Mouse (Mus musculus): ENCODE data around the gene Olfr1394. TPM values are rescaled to one million over a fixed set of nuclear protein-coding genes. Genes with fewer than 3 reads are reported as not detected.

Gene Olfr1394
- polyA plus RNA-seq (2015; fragmentation: Nextera tagmentation; extraction: Ambion mirVana) = not detected in 2 replicates

DNA sequence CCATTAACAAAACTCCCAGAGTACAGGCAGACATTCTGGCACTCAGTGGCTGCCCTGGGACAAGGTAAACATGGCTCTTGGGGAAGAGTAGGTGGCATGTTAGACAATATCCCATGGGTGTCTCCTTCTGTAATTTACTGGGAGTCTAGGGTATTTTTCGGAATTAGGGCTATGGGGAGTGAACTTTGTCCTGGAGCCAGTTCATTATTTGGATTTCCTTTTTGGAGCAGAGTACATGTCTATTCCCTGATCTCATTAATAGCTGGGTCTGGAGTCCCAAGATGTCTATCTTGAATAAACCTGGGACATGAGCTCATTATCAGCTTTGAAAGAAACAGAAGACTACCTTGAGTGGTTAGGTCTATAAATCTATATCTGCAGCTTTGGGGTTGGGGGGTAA, at the start of gene Olfr1394:
Olfr1394 (plus strand) TSS at position 301 of the 400 bp plus-strand sequence.
- Histone ChIP-seq H3K4me1 (ENCODE audit: control insufficient read depth, low read depth, low read length) (no peaks in the 10 kb centered on the region), H3K27ac (ENCODE audit: low read length) (no peak within 1 kb of the TSS), H3K9me3 (replicated peaks; ENCODE audit: control insufficient read depth, low read length) (no peaks in the 10 kb centered on the region), H3K4me2 (ENCODE audit: low read depth, low read length) (no peak within 1 kb of the TSS), H3K4me3 (ENCODE audit: low read depth, low read length) (no peak within 1 kb of the TSS), H3K9ac (ENCODE audit: low read depth, low read length) (no peak within 1 kb of the TSS), H3K27me3 (ENCODE audit: control insufficient read depth, insufficient read depth, low read depth, low read length) (no peaks in the 10 kb centered on the region), H3K36me3 (ENCODE audit: control insufficient read depth, insufficient read depth) (no peaks in the 10 kb centered on the region)
- WGBS (ENCODE audit: insufficient replicate concordance) = 65% methylated on average over 1 of the region's 1 CpGs
- ATAC-seq (ENCODE audit: low read depth) = no peak

DNA sequence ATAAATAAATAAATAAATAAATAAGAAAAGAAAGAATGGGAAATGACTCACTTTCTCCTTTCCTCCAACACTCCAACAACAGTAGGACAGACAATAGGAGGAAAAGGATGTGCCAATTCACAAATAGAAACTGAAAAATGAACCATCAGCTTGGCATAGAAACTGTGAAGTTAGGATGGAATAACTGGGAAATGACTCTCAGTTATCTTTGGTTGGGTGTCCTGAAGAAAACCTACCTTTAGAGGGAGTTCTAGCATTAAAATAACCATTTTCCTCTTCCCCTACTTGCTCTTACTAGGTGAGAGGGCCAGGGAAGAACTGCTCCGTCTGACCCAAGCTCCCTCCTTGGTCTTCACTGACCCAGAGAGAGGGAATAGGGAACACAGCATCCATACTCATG, 48.4 kb upstream of the Olfr1394 start:
- no peak overlapping the region for H3K4me2 ChIP-seq (ENCODE audit: low read depth, low read length)
- no peaks in the 10 kb centered on the region for H3K9me3 ChIP-seq (replicated peaks; ENCODE audit: control insufficient read depth, low read length)
- H3K27ac ChIP-seq (ENCODE audit: low read length) = no peak overlapping the region
- no peaks in the 10 kb centered on the region for H3K36me3 ChIP-seq (ENCODE audit: control insufficient read depth, insufficient read depth)
- WGBS (ENCODE audit: insufficient replicate concordance) = 60% methylated on average over 1 of the region's 1 CpGs
- peaks cover 13% of the 10 kb centered on the region for H3K4me1 ChIP-seq (ENCODE audit: control insufficient read depth, low read depth, low read length)
- H3K4me3 ChIP-seq (ENCODE audit: low read depth, low read length) = no peak overlapping the region
- ATAC-seq (ENCODE audit: low read depth) = no peak
- no peaks in the 10 kb centered on the region for H3K27me3 ChIP-seq (ENCODE audit: control insufficient read depth, insufficient read depth, low read depth, low read length)
- H3K9ac ChIP-seq (ENCODE audit: low read depth, low read length) = no peak overlapping the region

DNA sequence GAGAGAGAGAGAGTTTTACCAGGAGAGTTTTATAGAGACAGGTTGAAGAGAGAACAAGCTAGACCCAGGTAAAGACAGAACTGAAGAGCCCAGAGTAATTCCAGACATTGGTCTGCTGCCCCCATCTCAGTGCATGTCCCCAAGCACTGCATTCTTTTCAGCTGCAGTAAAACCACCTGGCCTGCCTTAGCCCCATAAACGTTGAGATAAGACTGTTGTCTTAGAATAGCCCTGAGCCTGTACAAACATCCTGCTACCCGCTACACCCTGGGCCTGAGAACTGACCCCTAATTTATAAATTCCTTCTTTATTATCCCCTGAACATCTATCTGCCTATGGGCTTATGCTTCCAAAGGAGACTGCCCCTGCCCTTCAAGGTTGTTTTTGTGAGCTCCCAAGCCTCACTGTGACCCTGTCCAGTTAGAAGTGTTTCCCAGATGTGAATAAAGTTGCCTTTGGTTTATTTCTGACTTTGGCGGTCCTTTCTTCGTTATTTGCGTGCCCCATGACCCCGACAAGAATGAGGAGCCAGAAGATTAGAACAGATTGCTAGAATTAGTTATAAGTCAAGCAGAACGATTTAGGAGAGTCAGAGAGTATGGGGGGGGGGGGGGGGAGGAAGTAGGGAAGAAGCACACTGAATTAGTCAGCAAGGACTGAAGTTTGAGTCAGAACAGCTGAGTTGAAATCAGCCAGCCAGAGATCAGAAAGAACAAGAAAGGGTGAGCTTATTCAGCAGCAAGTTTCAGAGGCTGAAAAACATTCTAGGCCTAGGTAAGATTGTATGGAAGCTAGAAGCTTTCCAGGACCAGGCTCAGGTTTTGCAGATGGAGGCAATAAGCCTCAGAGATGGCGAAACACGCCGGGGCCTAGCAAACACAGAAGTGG, 46.3 kb upstream of the Olfr1394 start:
- Histone ChIP-seq H3K4me1 (ENCODE audit: control insufficient read depth, low read depth, low read length) (peaks cover 3% of the 10 kb centered on the region), H3K9me3 (replicated peaks; ENCODE audit: control insufficient read depth, low read length) (no peaks in the 10 kb centered on the region), H3K27me3 (ENCODE audit: control insufficient read depth, insufficient read depth, low read depth, low read length) (no peaks in the 10 kb centered on the region), H3K27ac (ENCODE audit: low read length) (no peak overlapping the region), H3K36me3 (ENCODE audit: control insufficient read depth, insufficient read depth) (no peaks in the 10 kb centered on the region), H3K4me2 (ENCODE audit: low read depth, low read length) (no peak overlapping the region), H3K4me3 (ENCODE audit: low read depth, low read length) (no peak overlapping the region), H3K9ac (ENCODE audit: low read depth, low read length) (no peak overlapping the region)
- no peak for ATAC-seq (ENCODE audit: low read depth)
- 60% methylated on average over 10 of the region's 10 CpGs for WGBS (ENCODE audit: insufficient replicate concordance)

DNA sequence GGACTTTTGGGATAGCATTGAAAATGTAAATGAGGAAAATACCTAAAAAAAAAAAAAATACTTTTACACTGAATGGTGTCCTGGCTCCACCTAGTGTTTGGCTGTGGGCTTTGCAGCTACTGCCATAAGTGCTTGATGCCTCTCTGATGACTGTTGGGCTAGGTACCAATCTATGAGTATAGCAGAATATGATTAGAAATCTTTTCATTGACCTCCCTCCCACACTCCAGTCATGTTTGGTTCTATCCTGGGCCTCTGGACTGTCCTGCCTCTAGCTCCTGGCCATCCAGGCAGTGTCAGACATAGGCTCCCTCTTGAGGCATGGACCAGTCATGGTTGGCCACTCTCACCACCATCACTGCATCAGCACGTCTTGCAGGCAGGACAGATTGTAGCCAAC, 45.3 kb upstream of the Olfr1394 start:
- ATAC-seq (ENCODE audit: low read depth) = no peak
- Histone ChIP-seq H3K4me3 (ENCODE audit: low read depth, low read length) (no peak overlapping the region), H3K27me3 (ENCODE audit: control insufficient read depth, insufficient read depth, low read depth, low read length) (no peaks in the 10 kb centered on the region), H3K36me3 (ENCODE audit: control insufficient read depth, insufficient read depth) (no peaks in the 10 kb centered on the region), H3K9ac (ENCODE audit: low read depth, low read length) (no peak overlapping the region), H3K27ac (ENCODE audit: low read length) (no peak overlapping the region), H3K9me3 (replicated peaks; ENCODE audit: control insufficient read depth, low read length) (no peaks in the 10 kb centered on the region), H3K4me1 (ENCODE audit: control insufficient read depth, low read depth, low read length) (no peaks in the 10 kb centered on the region; the same call in none of the 2 replicates), H3K4me2 (ENCODE audit: low read depth, low read length) (no peak overlapping the region)
- WGBS (ENCODE audit: insufficient replicate concordance) = 22% methylated on average over 1 of the region's 1 CpGs

DNA sequence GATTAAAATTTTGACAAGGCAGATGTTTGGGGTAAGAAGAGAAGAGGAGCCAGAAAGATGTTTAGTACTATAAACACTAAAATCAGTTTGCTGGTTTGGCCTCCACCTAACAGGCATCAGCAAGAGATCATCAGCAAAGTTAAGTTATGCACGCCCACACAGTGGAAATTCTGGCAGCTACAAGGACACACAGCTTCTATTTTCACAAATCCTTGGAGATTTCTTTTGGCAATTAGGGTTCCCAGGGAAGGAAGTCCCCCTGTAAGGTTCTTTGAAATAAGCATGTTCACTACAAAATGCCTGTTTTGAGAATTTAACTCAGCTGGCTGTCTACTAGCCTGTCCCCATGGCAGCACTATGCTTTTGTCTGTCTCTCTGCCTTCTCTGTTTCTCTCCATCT, 43.2 kb upstream of the Olfr1394 start:
- Histone ChIP-seq H3K4me1 (ENCODE audit: control insufficient read depth, low read depth, low read length) (no peaks in the 10 kb centered on the region), H3K27me3 (ENCODE audit: control insufficient read depth, insufficient read depth, low read depth, low read length) (no peaks in the 10 kb centered on the region), H3K27ac (ENCODE audit: low read length) (no peak overlapping the region), H3K4me3 (ENCODE audit: low read depth, low read length) (no peak overlapping the region), H3K4me2 (ENCODE audit: low read depth, low read length) (no peak overlapping the region), H3K36me3 (ENCODE audit: control insufficient read depth, insufficient read depth) (no peaks in the 10 kb centered on the region), H3K9ac (ENCODE audit: low read depth, low read length) (no peak overlapping the region), H3K9me3 (replicated peaks; ENCODE audit: control insufficient read depth, low read length) (no peaks in the 10 kb centered on the region)
- WGBS (ENCODE audit: insufficient replicate concordance) = 57% methylated on average over 1 of the region's 1 CpGs
- no peak for ATAC-seq (ENCODE audit: low read depth)

DNA sequence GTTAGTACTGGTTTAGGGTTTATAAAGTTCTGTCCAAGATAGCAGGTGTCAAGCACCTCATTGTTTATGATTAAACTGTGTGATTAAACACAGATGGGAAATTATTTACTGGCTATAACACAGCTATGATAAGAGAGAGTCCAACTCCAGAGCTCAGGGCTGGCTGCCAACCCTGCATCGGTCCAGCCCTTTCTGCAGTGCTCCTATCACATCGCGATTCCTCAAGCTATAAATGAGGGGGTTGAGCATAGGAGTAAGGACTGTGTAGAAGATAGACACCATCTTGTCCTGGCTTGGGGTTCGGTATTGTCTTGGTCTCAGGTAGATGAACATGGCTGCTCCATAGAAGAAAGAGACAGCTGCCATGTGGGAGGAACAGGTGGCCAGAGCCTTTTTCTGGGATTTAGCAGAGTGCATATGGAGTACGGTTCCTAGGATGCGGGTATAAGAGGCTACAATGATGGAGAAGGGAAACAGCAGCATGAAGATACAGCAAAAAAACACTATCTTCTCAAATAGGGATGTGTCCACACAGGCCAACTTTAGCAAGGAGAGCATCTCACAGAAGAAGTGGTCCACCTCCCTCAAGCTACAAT, 41.5 kb upstream of the Olfr1394 start:
- H3K9me3 ChIP-seq (replicated peaks; ENCODE audit: control insufficient read depth, low read length) = no peaks in the 10 kb centered on the region
- H3K27ac ChIP-seq (ENCODE audit: low read length) = no peak overlapping the region
- no peak for ATAC-seq (ENCODE audit: low read depth)
- H3K9ac ChIP-seq (ENCODE audit: low read depth, low read length) = no peak overlapping the region
- H3K36me3 ChIP-seq (ENCODE audit: control insufficient read depth, insufficient read depth) = no peaks in the 10 kb centered on the region
- WGBS (ENCODE audit: insufficient replicate concordance) = 64% methylated on average over 6 of the region's 6 CpGs
- H3K4me1 ChIP-seq (ENCODE audit: control insufficient read depth, low read depth, low read length) = no peaks in the 10 kb centered on the region
- no peaks in the 10 kb centered on the region for H3K27me3 ChIP-seq (ENCODE audit: control insufficient read depth, insufficient read depth, low read depth, low read length)
- no peak overlapping the region for H3K4me2 ChIP-seq (ENCODE audit: low read depth, low read length)
- no peak overlapping the region for H3K4me3 ChIP-seq (ENCODE audit: low read depth, low read length)

DNA sequence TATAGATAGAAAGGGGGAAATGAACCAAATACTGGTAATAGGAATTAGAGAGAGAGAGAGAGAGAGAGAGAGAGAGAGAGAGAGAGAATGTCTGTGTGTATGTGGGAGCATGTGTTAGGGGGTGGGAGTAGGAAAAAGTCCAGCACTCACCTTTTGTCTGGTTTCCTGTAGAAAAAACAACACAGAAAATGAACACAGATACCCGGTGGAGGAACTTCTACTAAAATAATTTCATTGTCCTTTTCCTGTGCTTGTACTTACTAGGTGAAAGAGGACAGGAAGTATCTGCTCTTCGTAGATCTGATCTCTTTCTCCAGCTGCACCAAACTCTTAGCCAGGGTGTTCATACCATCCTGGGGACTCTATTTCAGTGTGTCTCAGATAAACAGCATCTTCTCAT, 40.0 kb upstream of the Olfr1394 start:
- Histone ChIP-seq H3K9me3 (replicated peaks; ENCODE audit: control insufficient read depth, low read length) (no peaks in the 10 kb centered on the region), H3K4me1 (ENCODE audit: control insufficient read depth, low read depth, low read length) (no peaks in the 10 kb centered on the region), H3K9ac (ENCODE audit: low read depth, low read length) (no peak overlapping the region), H3K4me3 (ENCODE audit: low read depth, low read length) (no peak overlapping the region), H3K27ac (ENCODE audit: low read length) (no peak overlapping the region), H3K27me3 (ENCODE audit: control insufficient read depth, insufficient read depth, low read depth, low read length) (no peaks in the 10 kb centered on the region), H3K36me3 (ENCODE audit: control insufficient read depth, insufficient read depth) (no peaks in the 10 kb centered on the region), H3K4me2 (ENCODE audit: low read depth, low read length) (no peak overlapping the region)
- WGBS (ENCODE audit: insufficient replicate concordance) = 15% methylated on average over 2 of the region's 2 CpGs
- ATAC-seq (ENCODE audit: low read depth) = no peak

DNA sequence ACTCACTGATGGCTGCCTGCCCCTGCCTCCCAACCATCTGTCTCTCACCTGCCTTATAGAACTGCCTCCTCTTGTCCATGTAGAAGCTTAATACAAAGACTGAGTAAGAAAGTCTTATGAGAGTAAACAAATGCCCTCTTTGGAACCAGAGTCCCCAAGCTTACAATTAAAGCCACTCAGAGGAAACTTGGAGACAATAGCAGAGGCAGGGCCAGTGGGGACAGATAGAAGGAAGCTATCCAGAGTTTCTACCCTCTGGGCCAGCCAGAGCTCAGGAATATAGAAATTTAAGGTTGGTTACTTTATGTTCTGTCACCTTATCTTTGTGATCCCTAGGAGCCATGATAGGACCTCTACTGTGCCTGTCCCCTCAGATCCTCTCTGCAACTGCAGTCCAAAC, 39.4 kb upstream of the Olfr1394 start, which contains the start of gene Olfr1396:
Olfr1396 (minus strand) TSS at position 101 of the 400 bp plus-strand sequence.
- no peak within 1 kb of the TSS for H3K9ac ChIP-seq (ENCODE audit: low read depth, low read length)
- no peaks in the 10 kb centered on the region for H3K36me3 ChIP-seq (ENCODE audit: control insufficient read depth, insufficient read depth)

DNA sequence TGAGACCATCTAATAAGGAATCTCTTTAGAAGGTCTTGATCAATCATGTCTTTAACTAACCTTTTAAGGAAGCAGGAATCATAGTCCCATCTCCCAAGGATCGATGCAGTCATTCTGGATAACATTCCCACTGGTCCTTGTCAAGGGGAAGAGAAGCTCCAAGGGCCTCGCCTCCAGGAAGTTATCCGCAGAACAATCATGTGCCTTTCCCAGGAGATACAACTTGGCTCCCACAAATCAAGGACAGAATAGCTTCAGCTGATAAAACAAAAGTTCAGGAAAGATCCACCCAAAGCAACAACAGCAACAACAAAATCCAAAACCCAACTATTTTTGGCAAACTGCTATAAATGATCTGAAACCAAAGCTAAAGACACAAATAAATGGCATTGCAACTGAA, 34.5 kb upstream of the Olfr1394 start:
- no peaks in the 10 kb centered on the region for H3K27me3 ChIP-seq (ENCODE audit: control insufficient read depth, insufficient read depth, low read depth, low read length)
- WGBS (ENCODE audit: insufficient replicate concordance) = 59% methylated on average over 3 of the region's 3 CpGs

More for the DNA sequence above, 39.4 kb upstream of the Olfr1394 start, which contains the start of gene Olfr1396:
- Histone ChIP-seq H3K9me3 (replicated peaks; ENCODE audit: control insufficient read depth, low read length) (no peaks in the 10 kb centered on the region), H3K4me1 (ENCODE audit: control insufficient read depth, low read depth, low read length) (no peaks in the 10 kb centered on the region), H3K4me2 (ENCODE audit: low read depth, low read length) (no peak within 1 kb of the TSS), H3K27ac (ENCODE audit: low read length) (no peak within 1 kb of the TSS), H3K4me3 (ENCODE audit: low read depth, low read length) (no peak within 1 kb of the TSS), H3K27me3 (ENCODE audit: control insufficient read depth, insufficient read depth, low read depth, low read length) (no peaks in the 10 kb centered on the region)
- ATAC-seq (ENCODE audit: low read depth) = no peak

More for the DNA sequence above, 34.5 kb upstream of the Olfr1394 start:
- no peak overlapping the region for H3K27ac ChIP-seq (ENCODE audit: low read length)
- no peaks in the 10 kb centered on the region for H3K36me3 ChIP-seq (ENCODE audit: control insufficient read depth, insufficient read depth)
- H3K9ac ChIP-seq (ENCODE audit: low read depth, low read length) = no peak overlapping the region
- no peak overlapping the region for H3K4me2 ChIP-seq (ENCODE audit: low read depth, low read length)
- H3K4me3 ChIP-seq (ENCODE audit: low read depth, low read length) = no peak overlapping the region
- no peaks in the 10 kb centered on the region for H3K9me3 ChIP-seq (replicated peaks; ENCODE audit: control insufficient read depth, low read length)
- ATAC-seq (ENCODE audit: low read depth) = no peak
- no peaks in the 10 kb centered on the region for H3K4me1 ChIP-seq (ENCODE audit: control insufficient read depth, low read depth, low read length)
